In genomic region chr14:51884031-51884544, GRCm38 (mm10) we compare ENCODE assay signal across 8 mouse cellular contexts. TPM values are rescaled to one million over a fixed set of nuclear protein-coding genes. Genes with fewer than 3 reads are reported as not detected.
DNase-seq lines count a peak whose midpoint lies in the region; ATAC-seq and TF ChIP-seq lines count a peak whose summit lies in the region.

No protein-coding gene starts in this region.

- peak; percentile 43 for ATAC-seq in kidney, embryonic 14.5 days (ENCODE audit: low FRiP score, low TSS enrichment)
- peak; percentile 0; the same call in 1 of the 2 replicates for ATAC-seq in hindbrain, postnatal 0 days
- ATAC-seq in megakaryocyte-erythroid progenitor cell, adult 5-6 weeks (replicated peaks; ENCODE audit: low FRiP score, low TSS enrichment, poor library complexity, severe bottlenecking) = no peak

- DNase-seq in kidney, adult 8-10 months = no peak
- DNase-seq in brain, embryonic 18.5 days (ENCODE audit: low read depth, low spot score) = peak; percentile 24
- DNase-seq in hindbrain, postnatal 0 days (ENCODE audit: low spot score) = peak; percentile 57
- DNase-seq in naive thymus-derived CD4-positive, alpha-beta T cell, adult 2 months (ENCODE audit: low read depth) = peak; percentile 68
- DNase-seq in urinary bladder, postnatal 10 days (ENCODE audit: low spot score) = no peak
- no peak for DNase-seq in urinary bladder, adult 2 months (ENCODE audit: low spot score)

- H3K9me3 ChIP-seq in kidney, embryonic 14.5 days (ENCODE audit: control insufficient read depth, low read length) = no peaks in the 10 kb centered on the region
- no peaks in the 10 kb centered on the region for H3K9me3 ChIP-seq in hindbrain, postnatal 0 days (ENCODE audit: low read length)

- peaks cover 12% of the 10 kb centered on the region; the same call in 1 of the 2 replicates for H3K4me1 ChIP-seq in kidney, embryonic 14.5 days (ENCODE audit: control insufficient read depth, insufficient read depth, low read length)
- H3K4me1 ChIP-seq in hindbrain, postnatal 0 days (ENCODE audit: insufficient read depth, low read length) = peaks cover 5% of the 10 kb centered on the region; the same call in 1 of the 2 replicates

- H3K27ac ChIP-seq in kidney, embryonic 14.5 days (ENCODE audit: low read depth, low read length) = peak overlapping the region; percentile 78
- peak overlapping the region; percentile 60; the same call in 1 of the 2 replicates for H3K27ac ChIP-seq in hindbrain, postnatal 0 days

- no peaks in the 10 kb centered on the region for H3K27me3 ChIP-seq in kidney, embryonic 14.5 days (ENCODE audit: control insufficient read depth, insufficient read depth, low read length)
- no peaks in the 10 kb centered on the region for H3K27me3 ChIP-seq in hindbrain, postnatal 0 days (ENCODE audit: insufficient read depth, low read length)

- peak overlapping the region; percentile 87 for H3K4me2 ChIP-seq in kidney, embryonic 14.5 days (replicated peaks; ENCODE audit: low read depth, low read length)
- peak overlapping the region; percentile 64 for H3K4me2 ChIP-seq in hindbrain, postnatal 0 days (ENCODE audit: low read depth, low read length)

- H3K9ac ChIP-seq in kidney, embryonic 14.5 days (ENCODE audit: low read depth, low read length) = peak overlapping the region; percentile 42
- H3K9ac ChIP-seq in hindbrain, postnatal 0 days (replicated peaks; ENCODE audit: low read length) = peak overlapping the region; percentile 46

- no peak for TF ChIP-seq CTCF in hindbrain, postnatal 0 days (IDR thresholded peaks at IDR 0.05; ENCODE audit: low read depth)

- peaks cover 28% of the 10 kb centered on the region for H3K36me3 ChIP-seq in kidney, embryonic 14.5 days (ENCODE audit: control insufficient read depth, insufficient read depth, low read length)
- H3K36me3 ChIP-seq in hindbrain, postnatal 0 days (ENCODE audit: insufficient read depth, low read length) = peaks cover 7% of the 10 kb centered on the region

- peak overlapping the region; percentile 84 for H3K4me3 ChIP-seq in kidney, embryonic 14.5 days (ENCODE audit: low read length)
- H3K4me3 ChIP-seq in hindbrain, postnatal 0 days (ENCODE audit: low read length) = peak overlapping the region; percentile 61

- WGBS in kidney, embryonic 14.5 days = 2% methylated on average over 14 of the region's 14 CpGs
- WGBS in hindbrain, postnatal 0 days = under 1% methylated on average over 14 of the region's 14 CpGs

RNA-seq across cellular contexts. Expression of gene Mettl17, which starts 0.6 kb away (rescaled TPM):
- 42.3 and 56.6 TPM in 2 replicates for polyA plus RNA-seq in kidney, embryonic 14.5 days (2014; fragmentation: Nextera tagmentation; extraction: Ambion mirVana)
- 33.1 and 41.9 TPM in 2 replicates for total RNA-seq in hindbrain, postnatal 0 days (2014; rRNA removed)
- polyA plus RNA-seq in hindbrain, postnatal 0 days (2015; fragmentation: Nextera tagmentation; extraction: Ambion mirVana) = 61.8 and 72.5 TPM in 2 replicates
- total RNA-seq in megakaryocyte-erythroid progenitor cell, adult 5-6 weeks (2014; fragmentation: Nextera tagmentation) = 23.4 and 33.9 TPM in 2 replicates
- 9.5 and 13.7 TPM in 2 replicates for total RNA-seq in megakaryocyte-erythroid progenitor cell, adult 5-6 weeks (2017)
- 35.8 and 40.5 TPM in 2 replicates for polyA plus RNA-seq in urinary bladder, adult 2 months (2012; rRNA removed)

RNA-seq across cellular contexts. Expression of gene Slc39a2, which starts 8.6 kb away (rescaled TPM):
- 0.18 and 0.33 TPM in 2 replicates for polyA plus RNA-seq in kidney, embryonic 14.5 days (2014; fragmentation: Nextera tagmentation; extraction: Ambion mirVana)
- total RNA-seq in hindbrain, postnatal 0 days (2014; rRNA removed) = 0.89 and 2.4 TPM in 2 replicates
- 0.61 and 0.64 TPM in 2 replicates for polyA plus RNA-seq in hindbrain, postnatal 0 days (2015; fragmentation: Nextera tagmentation; extraction: Ambion mirVana)
- total RNA-seq in megakaryocyte-erythroid progenitor cell, adult 5-6 weeks (2014; fragmentation: Nextera tagmentation) = 0.69 and 1.4 TPM in 2 replicates
- not detected in 2 replicates for total RNA-seq in megakaryocyte-erythroid progenitor cell, adult 5-6 weeks (2017)
- polyA plus RNA-seq in urinary bladder, adult 2 months (2012; rRNA removed) = 1.2 and 2.0 TPM in 2 replicates

RNA-seq across cellular contexts. Expression of gene Ndrg2, which starts 29.9 kb away (rescaled TPM):
- 13.0 and 13.7 TPM in 2 replicates for polyA plus RNA-seq in kidney, embryonic 14.5 days (2014; fragmentation: Nextera tagmentation; extraction: Ambion mirVana)
- 514 and 732 TPM in 2 replicates for total RNA-seq in hindbrain, postnatal 0 days (2014; rRNA removed)
- polyA plus RNA-seq in hindbrain, postnatal 0 days (2015; fragmentation: Nextera tagmentation; extraction: Ambion mirVana) = 543 and 625 TPM in 2 replicates
- total RNA-seq in megakaryocyte-erythroid progenitor cell, adult 5-6 weeks (2014; fragmentation: Nextera tagmentation) = 1.9 and 11.1 TPM in 2 replicates
- total RNA-seq in megakaryocyte-erythroid progenitor cell, adult 5-6 weeks (2017) = 2.1 and 3.4 TPM in 2 replicates
- polyA plus RNA-seq in urinary bladder, adult 2 months (2012; rRNA removed) = 393 and 417 TPM in 2 replicates

RNA-seq across cellular contexts. Expression of gene Ear6, which starts 30.6 kb away (rescaled TPM):
- polyA plus RNA-seq in kidney, embryonic 14.5 days (2014; fragmentation: Nextera tagmentation; extraction: Ambion mirVana) = not detected in 2 replicates
- not detected in 2 replicates for total RNA-seq in hindbrain, postnatal 0 days (2014; rRNA removed)
- not detected in 2 replicates for polyA plus RNA-seq in hindbrain, postnatal 0 days (2015; fragmentation: Nextera tagmentation; extraction: Ambion mirVana)
- not detected in 2 replicates for total RNA-seq in megakaryocyte-erythroid progenitor cell, adult 5-6 weeks (2014; fragmentation: Nextera tagmentation)
- total RNA-seq in megakaryocyte-erythroid progenitor cell, adult 5-6 weeks (2017) = not detected in 2 replicates
- not detected in 2 replicates for polyA plus RNA-seq in urinary bladder, adult 2 months (2012; rRNA removed)

RNA-seq across cellular contexts. Expression of gene Tppp2, which starts 34.1 kb away (rescaled TPM):
- not detected in 2 replicates for polyA plus RNA-seq in kidney, embryonic 14.5 days (2014; fragmentation: Nextera tagmentation; extraction: Ambion mirVana)
- total RNA-seq in hindbrain, postnatal 0 days (2014; rRNA removed) = not detected in 2 replicates
- not detected in 2 replicates for polyA plus RNA-seq in hindbrain, postnatal 0 days (2015; fragmentation: Nextera tagmentation; extraction: Ambion mirVana)
- not detected in 2 replicates for total RNA-seq in megakaryocyte-erythroid progenitor cell, adult 5-6 weeks (2014; fragmentation: Nextera tagmentation)
- not detected in 2 replicates for total RNA-seq in megakaryocyte-erythroid progenitor cell, adult 5-6 weeks (2017)
- polyA plus RNA-seq in urinary bladder, adult 2 months (2012; rRNA removed) = 0.11 TPM in 1 of 2 replicates, not detected in the other

Comparison
In these comparisons a context has a peak if more than half of its experiments do, and no peak if none do; other contexts are left out.
1. DNase-seq: peak in brain, embryonic 18.5 days (single experiment), hindbrain, postnatal 0 days (single experiment) and naive thymus-derived CD4-positive, alpha-beta T cell, adult 2 months (single experiment); none in kidney, adult 8-10 months (0 of 2), urinary bladder, postnatal 10 days (single experiment) and urinary bladder, adult 2 months (single experiment).
2. RNA of gene Ndrg2, which starts 29.9 kb away (polyA plus RNA-seq): 543 to 625 TPM in hindbrain, postnatal 0 days and 393 to 417 TPM in urinary bladder, adult 2 months; 13.0 to 13.7 TPM in kidney, embryonic 14.5 days; every median in the first group is over 10 times any median in the second.